Mouse (Mus musculus) testis, postnatal 10 days (tissue): ENCODE measurements at regions not wholly inside any gene's neighbourhood (a gene's known extent, or its start where the extent isn't known, plus 50 kb on each side); places are given as distances from the start of the nearest gene placed in this dataset.

Source experiments
- DNase-seq: peaks from one replicate; pipeline ENCODE4 v3.0.0; 2021; ENCODE audit warnings: low spot score

DNA sequence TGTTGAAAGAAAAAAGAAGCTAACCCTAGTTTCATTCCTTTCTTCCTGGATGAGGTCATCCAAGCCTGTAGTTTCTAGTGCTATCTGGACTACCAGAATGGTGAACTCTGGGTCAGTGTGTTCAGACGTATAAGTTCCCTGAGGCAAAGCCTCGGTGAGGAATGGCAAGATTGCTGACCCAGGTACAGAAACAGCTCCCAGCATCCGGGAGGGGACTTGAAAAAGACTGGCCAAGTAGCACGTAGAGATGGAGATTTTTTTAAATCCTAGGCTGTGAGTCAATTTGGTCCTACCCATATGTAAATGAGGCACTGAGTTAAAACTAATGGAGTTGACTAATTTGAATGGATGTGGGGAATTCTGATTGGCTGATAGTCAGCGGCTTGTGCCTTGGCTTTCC, 55.0 kb upstream of the Gm11084 start:
- DNase-seq, result no peak

DNA sequence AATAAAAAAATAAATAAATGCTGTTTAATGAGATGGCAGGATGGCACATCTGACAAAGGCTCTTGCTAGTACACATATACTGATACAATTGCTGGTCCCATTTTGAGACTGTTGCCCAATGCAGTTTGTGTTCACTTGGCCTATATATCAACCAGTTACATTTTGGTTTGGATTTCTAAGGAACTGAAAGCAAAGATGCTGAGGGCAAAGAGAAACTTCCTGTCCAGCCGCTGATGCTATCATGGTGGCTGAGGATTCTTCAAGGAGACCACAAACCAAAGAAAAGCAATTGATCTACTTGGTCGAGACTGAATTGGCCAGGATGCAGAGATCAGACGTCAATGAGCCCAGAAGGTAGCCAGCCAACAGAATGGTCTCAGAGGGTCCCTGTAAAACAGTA, 53.5 kb upstream of the Gm11084 start:
- DNase-seq, result no peak

DNA sequence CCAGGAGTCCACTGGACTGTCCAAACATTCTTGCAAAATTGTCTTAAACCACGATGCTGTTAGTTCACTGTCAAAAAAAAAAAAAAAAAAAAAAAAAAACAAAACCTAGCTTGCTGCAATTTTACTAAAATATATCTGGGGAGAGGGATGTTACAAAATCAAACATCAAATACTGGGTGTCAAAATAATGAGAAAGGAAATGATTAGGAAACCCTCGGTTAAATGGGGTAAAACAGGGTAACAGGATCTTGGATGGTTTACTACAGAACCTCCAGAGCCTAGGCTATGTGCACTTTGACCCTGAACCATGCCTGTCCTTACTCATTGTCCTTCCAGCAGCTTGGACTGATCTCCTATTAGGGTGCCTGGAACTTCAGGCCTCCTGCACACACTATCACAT, 52.8 kb upstream of the Gm11084 start:
- no peak for DNase-seq

DNA sequence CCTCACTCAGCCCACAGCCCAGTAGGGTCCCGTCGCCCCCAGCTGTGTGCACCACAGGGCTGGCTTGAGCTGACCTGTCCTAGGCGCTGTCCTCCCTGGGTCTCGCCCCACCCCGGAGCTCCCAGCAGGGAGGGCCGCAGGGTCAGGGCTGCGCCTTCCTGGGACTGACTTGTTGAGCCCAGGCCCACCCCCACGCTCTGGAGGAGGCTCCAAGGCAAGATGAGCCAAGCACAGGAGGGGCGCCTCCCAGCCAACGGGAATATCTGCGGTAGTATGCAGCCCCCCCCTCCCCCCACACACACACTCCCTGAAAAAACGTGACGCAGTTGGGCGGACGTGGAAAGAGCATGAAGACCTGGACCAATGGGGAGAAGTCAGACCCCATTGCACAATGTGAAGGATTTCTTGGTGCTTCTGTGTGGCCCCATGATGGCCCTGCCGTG, 51.8 kb upstream of the Gm11084 start:
- DNase-seq, result peak; percentile 72

DNA sequence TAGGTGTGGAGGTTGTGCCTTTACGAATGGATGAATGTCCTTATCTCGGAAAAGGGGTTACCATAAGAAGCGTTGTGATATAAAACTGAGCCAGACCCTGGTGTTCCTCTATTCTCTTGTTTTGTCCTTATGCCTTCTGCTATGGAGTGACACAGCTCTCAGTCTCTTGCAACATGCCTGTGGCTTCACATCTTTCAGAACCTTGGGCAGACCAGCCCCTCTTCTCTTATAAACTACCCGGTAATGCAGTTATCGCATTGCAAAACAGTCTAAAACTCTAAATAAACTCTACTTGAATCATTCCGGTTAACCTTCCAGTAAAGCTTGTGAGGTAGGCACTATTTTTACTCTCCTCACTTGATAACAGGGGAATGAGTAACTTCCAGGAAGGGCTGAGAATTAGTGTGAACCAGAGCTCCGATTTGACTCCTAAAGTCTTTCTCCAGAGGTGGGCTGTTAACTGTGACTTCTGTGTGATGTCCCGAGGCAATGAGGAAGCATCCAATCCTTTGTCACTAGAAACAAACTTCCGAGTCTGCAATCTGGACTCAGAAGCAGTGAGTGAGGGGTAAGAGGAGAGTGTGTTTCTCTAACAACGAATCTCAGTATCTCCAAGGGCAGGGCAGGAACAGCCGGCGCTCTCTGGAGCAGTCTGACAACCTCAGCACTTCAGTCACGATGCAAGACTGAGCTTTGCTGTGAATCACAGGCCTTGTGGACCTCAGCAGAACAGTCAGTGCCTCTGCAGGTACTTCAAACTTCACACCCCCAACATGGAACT, 50.9 kb upstream of the Gm11084 start:
- peak; percentile 48 for DNase-seq
